ENCODE assay signal across 23 mouse cellular contexts in genomic region chr3:106292938-106293337, GRCm38 (mm10).
"Had no signal": no experiment of that assay in that cellular context is flagged by ENCODE, and none has a peak within 500 bp of the region (broad histone marks: within the 10 kb centered on the region; RNA-seq: fewer than 3 reads in every experiment).

No protein-coding gene starts in this region.

- H3K36me3 ChIP-seq: hindbrain, embryonic 10.5 days; intestine, embryonic 15.5 days; liver, embryonic 13.5 days had no signal

- H3K27ac ChIP-seq: gastrocnemius, adult 2 months; hindbrain, embryonic 10.5 days; hindbrain, embryonic 14.5 days; intestine, embryonic 15.5 days; liver, embryonic 13.5 days had no signal

- H3K9ac ChIP-seq: hindbrain, embryonic 14.5 days; intestine, embryonic 15.5 days; liver, embryonic 13.5 days had no signal

- H3K4me1 ChIP-seq: hindbrain, embryonic 10.5 days; intestine, embryonic 15.5 days; liver, embryonic 13.5 days had no signal

- DNase-seq: gastrocnemius, adult 2 months; gastrocnemius, postnatal 10 days; gastrocnemius, postnatal 25 days; heart, adult 18-20 months; heart, postnatal 10 days; heart, postnatal 4 days; kidney, adult 18-20 months; kidney, adult 8-10 months; kidney, postnatal 10 days; kidney, postnatal 25 days; layer of hippocampus, adult 9-11 months; layer of hippocampus, postnatal 36 days; left cerebral cortex, postnatal 4 days; liver; liver, embryonic 13.5 days had no signal

- H3K27me3 ChIP-seq: intestine, embryonic 15.5 days; liver, embryonic 13.5 days had no signal

- H3K4me3 ChIP-seq: gastrocnemius, adult 2 months; hindbrain, embryonic 10.5 days; intestine, embryonic 15.5 days; liver, embryonic 13.5 days had no signal

- H3K4me2 ChIP-seq: heart, embryonic 11.5 days; hindbrain, embryonic 14.5 days; intestine, embryonic 15.5 days; liver, embryonic 11.5 days; liver, embryonic 13.5 days had no signal

- ATAC-seq: hindbrain, embryonic 16.5 days; inflammation-experienced regulatory T-cells, adult 6 months; intestine, embryonic 15.5 days; intestine, postnatal 0 days had no signal
